Mouse (Mus musculus) hindbrain, embryonic 14.5 days (tissue): ENCODE results near the gene Sapcd1. TPM values are rescaled to one million over a fixed set of nuclear protein-coding genes. Genes with fewer than 3 reads are reported as not detected.
A peak's percentile ranks its signal among the peaks of the same experiment; 100 is the strongest.

ENCODE experiments used
- ATAC-seq: fragments of 200-750 bp; cut with Nextera tagmentation; 2 replicates; pipeline ENCODE4 v1.8.0; 2017; ENCODE audit warnings: moderate number of reproducible peaks, mild to moderate bottlenecking, moderate TSS enrichment, moderate library complexity; ENCODE audit not compliant: low FRiP score
- DNase-seq: peaks from one replicate; pipeline ENCODE4 v3.0.0-alpha.2; 2015; ENCODE audit warnings: low spot score
- H3K27ac ChIP-seq: fragments of 300-500 bp; sonication (generic); 2 replicates; pipeline ENCODE4 v1.5.1; 2014; ENCODE audit warnings: mild to moderate bottlenecking, moderate library complexity
- H3K27me3 ChIP-seq: fragments of 300-500 bp; sonication (generic); 2 replicates; pipeline ENCODE4 v1.6.1; 2014; ENCODE audit warnings: mild to moderate bottlenecking, low read length, mixed read lengths; ENCODE audit not compliant: control insufficient read depth, insufficient read depth
- H3K36me3 ChIP-seq: fragments of 300-500 bp; sonication (generic); replicated peaks from 2 replicates; pipeline ENCODE4 v1.6.1; 2014; ENCODE audit not compliant: control insufficient read depth, insufficient read depth
- H3K4me1 ChIP-seq: fragments of 300-500 bp; sonication (generic); replicated peaks from 2 replicates; pipeline ENCODE4 v1.6.1; 2014; ENCODE audit warnings: antibody characterized with exemption, low read length, mixed read lengths; ENCODE audit not compliant: control insufficient read depth, insufficient read depth
- H3K4me2 ChIP-seq: fragments of 300-500 bp; sonication (generic); replicated peaks from 2 replicates; pipeline ENCODE4 v1.6.1; 2014; ENCODE audit warnings: mild to moderate bottlenecking, moderate library complexity
- H3K4me3 ChIP-seq: fragments of 300-500 bp; sonication (generic); replicated peaks from 2 replicates; pipeline ENCODE4 v1.5.1; 2014; ENCODE audit warnings: mild to moderate bottlenecking, low read length
- H3K9ac ChIP-seq: fragments of 300-500 bp; sonication (generic); 2 replicates; pipeline ENCODE4 v1.6.1; 2014
- H3K9me3 ChIP-seq: fragments of 300-500 bp; sonication (generic); 2 replicates; pipeline ENCODE4 v1.6.1; 2016; ENCODE audit warnings: low read length; ENCODE audit not compliant: control insufficient read depth
- WGBS: fragments of 180-500 bp; shearing (Covaris S2); extraction: QIAGEN DNeasy Blood & Tissue Kit; methylation state at CpG from one replicate; pipeline ENCODE4 v1.1.7; 2014; 5-methylcytosine and 5-hydroxymethylcytosine counted together
- polyA plus RNA-seq: library from polyadenylated mRNA; unstranded; fragments of >200 nt; fragmentation: Nextera tagmentation; extraction: Ambion mirVana; gene quantifications from 2 replicates; pipeline ENCODE4 v1.2.1, GENCODE M21; 2014

The Sapcd1 gene
- polyA plus RNA-seq: 1.4 and 1.7 TPM in 2 replicates

DNA sequence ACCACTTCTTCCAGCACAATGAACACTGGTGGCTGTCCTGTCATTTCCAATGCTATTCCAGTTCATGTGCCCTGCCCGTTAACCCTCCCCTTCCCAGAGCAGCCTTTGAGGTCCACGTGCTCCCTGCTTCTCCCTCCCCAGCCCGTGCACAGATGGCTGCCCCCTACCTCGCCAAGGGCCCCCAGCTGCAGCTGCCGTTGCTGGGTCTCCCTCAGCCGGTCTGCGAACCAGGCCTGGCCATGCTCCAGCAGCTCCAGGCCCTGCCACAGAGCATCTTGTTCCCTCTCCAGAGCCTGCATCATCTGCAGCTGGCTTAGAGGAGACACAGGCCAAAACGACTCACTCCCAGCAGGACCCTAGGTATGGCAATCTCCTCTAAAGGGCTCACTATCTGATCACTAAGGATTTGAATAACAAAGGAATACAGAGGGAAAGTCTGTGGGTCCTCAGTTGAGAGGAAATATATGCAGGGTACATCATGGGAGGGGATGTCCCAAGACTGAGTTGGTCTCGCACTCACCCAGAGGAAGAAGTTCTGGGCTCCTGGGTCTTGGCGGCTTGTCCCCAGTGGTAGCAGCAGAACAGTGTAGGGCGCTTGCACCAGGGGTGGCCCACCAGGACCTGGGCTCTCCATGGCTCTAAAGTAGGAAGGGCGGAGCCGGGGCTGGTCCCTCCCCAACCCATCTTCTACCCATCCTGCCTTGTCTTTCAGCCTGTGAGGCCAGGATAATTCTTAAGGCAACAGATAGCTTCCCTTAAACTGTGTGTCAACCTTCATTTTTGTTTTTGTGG, at the start of gene Sapcd1:
Sapcd1 (minus strand) TSS at position 740 of the 792 bp plus-strand sequence.
- WGBS: 24% methylated on average over 13 of the region's 13 CpGs
- no peaks in the 10 kb centered on the region for H3K27me3 ChIP-seq
- H3K4me3 ChIP-seq: no peak within 1 kb of the TSS
- peak; percentile 51; the same call in 1 of the 2 replicates for ATAC-seq
- no peak within 1 kb of the TSS for H3K9ac ChIP-seq
- H3K4me2 ChIP-seq: 0 out of 2 replicates have a peak within 1 kb of the TSS, but pooled peaks have one; percentile 2
- H3K36me3 ChIP-seq: no peaks in the 10 kb centered on the region
- H3K27ac ChIP-seq: peak within 1 kb of the TSS; percentile 54
- DNase-seq: peak; percentile 35
- H3K9me3 ChIP-seq: no peaks in the 10 kb centered on the region
- peaks cover 7% of the 10 kb centered on the region for H3K4me1 ChIP-seq

DNA sequence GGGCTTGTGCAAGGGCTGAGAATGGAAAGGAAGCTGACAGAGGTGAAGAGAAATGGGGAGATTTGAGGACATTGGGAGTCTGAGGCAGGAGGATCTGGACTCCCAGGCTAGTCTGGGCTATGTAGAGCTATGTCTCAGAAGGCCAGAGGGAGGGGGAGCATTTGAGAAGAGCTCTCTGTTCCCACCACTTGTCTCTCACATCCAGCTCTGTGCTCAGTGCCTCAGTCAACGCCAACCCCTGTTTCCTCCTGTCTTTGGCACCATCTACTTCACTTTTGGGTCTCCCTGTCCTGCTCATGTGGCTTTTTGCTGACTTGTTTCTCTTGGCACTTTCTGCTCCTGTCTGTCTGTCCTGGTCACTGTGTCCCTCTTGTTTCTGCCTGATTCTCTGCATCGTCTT, 49.5 kb upstream of the Sapcd1 start:
- H3K4me1 ChIP-seq: 0 out of 2 replicates have a peak, but pooled peaks cover 5% of the 10 kb centered on the region
- no peaks in the 10 kb centered on the region for H3K9me3 ChIP-seq
- no peaks in the 10 kb centered on the region for H3K36me3 ChIP-seq
- ATAC-seq (no peak), DNase-seq (no peak)
- WGBS: 67% methylated on average over 2 of the region's 2 CpGs
- H3K27me3 ChIP-seq: no peaks in the 10 kb centered on the region
- no peak overlapping the region for H3K27ac ChIP-seq
- no peak overlapping the region for H3K9ac ChIP-seq
- peak overlapping the region; percentile 38 for H3K4me2 ChIP-seq
- H3K4me3 ChIP-seq: 0 out of 2 replicates have a peak overlapping the region, but pooled peaks have one; percentile 6

DNA sequence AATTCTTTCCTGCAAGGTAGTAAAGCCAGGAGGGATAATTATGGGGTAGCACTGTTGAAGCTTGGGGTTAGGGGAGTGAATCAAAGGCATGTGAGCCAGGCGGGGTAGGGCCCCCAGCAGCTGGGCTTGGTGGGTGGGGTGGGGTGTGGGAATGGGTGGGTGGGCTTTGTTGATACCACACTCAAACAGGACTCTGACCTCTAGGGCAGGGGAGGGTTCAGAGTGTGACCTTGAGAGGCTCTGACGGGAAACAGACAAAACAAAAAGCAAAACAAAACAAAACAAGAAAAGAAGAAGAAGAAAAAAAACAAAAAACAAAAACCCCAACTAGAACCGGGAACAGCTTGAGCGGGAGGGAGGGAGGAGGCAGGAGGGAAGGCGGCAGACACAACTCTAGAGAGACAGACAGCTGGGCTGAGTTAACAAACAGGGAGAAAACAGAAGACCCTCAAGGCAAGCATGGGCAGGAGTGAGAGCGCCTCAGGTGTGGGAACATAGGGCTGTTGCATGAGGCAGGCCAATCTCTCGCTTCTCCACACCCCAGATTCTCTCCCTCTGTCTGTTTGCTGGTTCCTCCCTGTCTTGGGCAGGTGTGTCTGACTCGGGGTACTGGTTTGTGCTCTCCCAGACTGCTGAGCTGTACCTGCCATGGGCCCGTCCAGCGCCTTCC, 48.8 kb upstream of the Sapcd1 start, which contains the start of gene Ly6g6e:
Ly6g6e (plus strand) TSS at position 396 of the 670 bp plus-strand sequence.
- Histone ChIP-seq H3K4me1 (0 out of 2 replicates have a peak, but pooled peaks cover 5% of the 10 kb centered on the region), H3K36me3 (no peaks in the 10 kb centered on the region), H3K9ac (no peak within 1 kb of the TSS; the same call in 1 of the 2 replicates), H3K27me3 (no peaks in the 10 kb centered on the region), H3K9me3 (no peaks in the 10 kb centered on the region), H3K27ac (no peak within 1 kb of the TSS), H3K4me2 (peak within 1 kb of the TSS; percentile 38), H3K4me3 (peak within 1 kb of the TSS; percentile 6; the same call in 1 of the 2 replicates)
- ATAC-seq: no peak
- no peak for DNase-seq
- WGBS: 42% methylated on average over 10 of the region's 10 CpGs

DNA sequence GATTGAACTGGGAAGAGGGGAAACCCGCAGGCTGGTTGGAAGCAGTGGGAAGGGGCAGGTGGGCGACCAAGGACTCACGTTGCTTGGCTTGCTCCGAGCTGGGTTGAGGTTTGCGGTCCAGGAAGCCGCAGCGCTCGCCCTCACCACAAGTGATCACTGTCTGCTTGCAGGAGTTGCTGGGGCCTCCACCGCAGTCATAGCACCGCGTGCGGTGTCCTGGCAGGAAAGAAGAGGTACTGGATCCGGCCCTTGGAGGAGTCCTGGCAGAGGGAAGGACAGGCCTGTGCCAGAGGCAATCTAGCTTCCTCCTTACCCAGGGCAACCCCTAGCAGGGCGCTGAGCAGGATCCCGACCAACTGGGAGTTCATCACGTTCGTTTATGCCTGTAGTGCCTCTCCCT, 46.3 kb upstream of the Sapcd1 start:
- H3K27ac ChIP-seq: no peak overlapping the region
- DNase-seq (no peak), ATAC-seq (no peak)
- H3K4me1 ChIP-seq: 0 out of 2 replicates have a peak, but pooled peaks cover 5% of the 10 kb centered on the region
- H3K4me2 ChIP-seq: no peak overlapping the region
- WGBS: 57% methylated on average over 17 of the region's 17 CpGs
- H3K9ac ChIP-seq: no peak overlapping the region
- H3K4me3 ChIP-seq: no peak overlapping the region
- H3K36me3 ChIP-seq: no peaks in the 10 kb centered on the region
- no peaks in the 10 kb centered on the region for H3K9me3 ChIP-seq
- no peaks in the 10 kb centered on the region for H3K27me3 ChIP-seq

DNA sequence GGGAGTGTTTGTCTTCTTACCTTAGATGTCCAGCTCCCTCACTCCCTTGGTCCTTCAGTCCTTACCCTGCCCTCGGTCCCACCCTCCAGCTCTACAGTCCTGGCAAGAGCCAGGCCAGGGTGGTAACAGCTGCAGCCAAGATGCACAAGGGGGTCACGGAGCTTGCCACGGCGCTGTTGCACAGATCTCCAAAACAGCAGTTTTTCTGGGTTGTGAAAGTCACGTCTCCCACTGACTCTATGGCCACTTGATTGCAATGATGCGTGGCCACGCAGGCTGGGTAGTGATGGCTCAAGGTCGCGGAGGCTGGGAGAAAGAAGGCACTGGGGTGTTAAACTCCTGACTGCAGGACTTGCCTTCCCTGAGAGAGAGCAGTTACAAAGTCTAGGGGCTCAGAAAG, 43.6 kb upstream of the Sapcd1 start:
- no peak overlapping the region for H3K4me3 ChIP-seq
- WGBS: 85% methylated on average over 9 of the region's 9 CpGs
- H3K9ac ChIP-seq: no peak overlapping the region
- no peak overlapping the region for H3K27ac ChIP-seq
- peaks cover 8% of the 10 kb centered on the region for H3K27me3 ChIP-seq
- no peak overlapping the region for H3K4me2 ChIP-seq
- ATAC-seq (no peak), DNase-seq (no peak)
- H3K9me3 ChIP-seq: no peaks in the 10 kb centered on the region
- H3K4me1 ChIP-seq: no peaks in the 10 kb centered on the region
- no peaks in the 10 kb centered on the region for H3K36me3 ChIP-seq

DNA sequence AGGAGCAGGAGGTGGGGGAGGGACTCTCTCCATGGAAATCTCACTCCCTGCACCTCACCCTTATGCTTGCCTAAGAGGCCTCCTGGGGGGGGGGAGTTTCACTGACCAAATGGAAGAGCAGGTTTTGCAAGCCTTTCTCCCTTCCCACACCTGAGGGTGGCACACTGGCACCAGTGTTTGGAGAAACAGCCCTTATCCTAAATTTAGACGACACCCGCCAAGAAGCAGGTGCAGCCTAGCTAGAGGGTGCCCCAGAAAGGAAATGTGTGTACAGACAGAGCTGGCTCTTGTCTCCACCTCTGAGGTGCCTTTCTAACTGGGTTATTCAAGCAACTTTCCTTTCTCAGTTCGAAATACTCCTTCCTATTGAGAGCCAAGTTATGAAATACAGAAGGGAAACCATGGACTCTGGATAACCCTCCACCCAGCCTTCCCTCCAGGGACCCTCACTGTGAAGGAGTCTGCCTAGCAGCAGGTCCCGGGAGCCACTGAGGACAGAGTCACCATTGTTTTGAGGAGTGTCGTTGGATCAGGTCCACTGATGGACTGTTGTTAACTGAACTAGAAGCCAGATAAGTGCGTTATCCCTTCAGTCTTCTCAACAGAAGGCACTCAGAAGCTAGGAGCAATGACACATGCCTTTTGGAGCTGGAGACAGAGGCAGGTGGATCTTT, 42.9 kb upstream of the Sapcd1 start:
- no peaks in the 10 kb centered on the region for H3K4me1 ChIP-seq
- no peak overlapping the region for H3K27ac ChIP-seq
- no peaks in the 10 kb centered on the region for H3K9me3 ChIP-seq
- no peaks in the 10 kb centered on the region for H3K36me3 ChIP-seq
- DNase-seq (no peak), ATAC-seq (no peak)
- no peak overlapping the region for H3K4me2 ChIP-seq
- WGBS: 70% methylated on average over 6 of the region's 6 CpGs
- no peak overlapping the region for H3K4me3 ChIP-seq
- H3K27me3 ChIP-seq: peaks cover 15% of the 10 kb centered on the region
- no peak overlapping the region for H3K9ac ChIP-seq

DNA sequence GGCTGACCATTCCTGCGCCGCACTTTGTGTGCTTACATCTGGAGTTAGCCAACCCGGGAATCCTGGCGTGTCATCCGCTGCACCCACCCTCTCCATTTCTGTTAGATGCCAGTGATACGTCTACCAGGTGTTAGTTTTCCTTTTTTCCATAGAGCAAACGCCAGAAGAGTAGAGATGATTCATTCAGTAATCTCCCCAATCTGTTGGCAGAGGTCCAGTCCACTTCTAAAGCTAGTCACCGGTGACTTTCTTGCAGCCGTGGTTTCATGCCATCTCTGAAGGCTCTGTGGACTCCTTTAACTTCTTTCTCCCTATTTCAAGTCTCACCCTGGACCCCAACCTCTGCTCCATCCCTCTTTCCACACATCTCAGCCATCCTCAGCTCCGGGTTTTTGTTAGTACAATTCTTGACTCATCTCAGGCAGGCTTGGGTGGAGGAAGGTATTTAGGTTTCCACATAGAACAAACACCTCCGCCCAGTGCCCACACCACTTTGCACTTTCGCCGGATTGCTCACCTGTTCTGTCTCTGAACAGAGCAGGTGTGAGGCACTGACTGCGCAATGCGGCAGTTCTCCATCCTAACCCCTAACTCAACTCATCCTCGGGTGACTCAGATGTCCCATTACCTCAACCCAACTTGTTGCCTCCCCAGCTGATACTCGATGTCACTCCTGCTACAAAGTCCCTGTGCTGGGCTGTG, 40.5 kb upstream of the Sapcd1 start:
- Histone ChIP-seq H3K27ac (no peak overlapping the region), H3K9ac (no peak overlapping the region), H3K9me3 (no peaks in the 10 kb centered on the region), H3K36me3 (peaks cover 3% of the 10 kb centered on the region; the same call in 1 of the 2 replicates), H3K4me2 (no peak overlapping the region), H3K27me3 (peaks cover 35% of the 10 kb centered on the region), H3K4me1 (peaks cover 5% of the 10 kb centered on the region), H3K4me3 (no peak overlapping the region)
- ATAC-seq (no peak), DNase-seq (no peak)
- WGBS: 87% methylated on average over 17 of the region's 17 CpGs

DNA sequence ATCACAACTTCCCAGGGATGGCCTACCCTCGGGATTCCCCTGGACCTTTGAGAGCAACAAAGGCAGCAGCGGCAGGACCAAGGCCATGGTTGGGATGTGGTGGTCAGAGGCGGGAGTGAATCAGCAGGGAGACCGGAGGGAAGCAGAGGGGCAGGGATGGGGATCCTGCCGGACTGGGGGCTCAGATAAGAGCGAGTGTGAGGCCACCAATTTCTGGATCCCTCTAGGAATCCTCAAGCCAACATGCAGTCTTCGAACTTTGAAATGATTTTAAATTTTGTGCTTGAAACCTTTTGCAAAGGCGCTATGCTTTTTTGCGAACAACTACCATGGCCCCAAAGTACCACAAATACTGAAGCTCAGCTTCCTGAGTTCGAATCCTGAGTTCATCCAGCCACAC, 38.3 kb upstream of the Sapcd1 start, which contains the start of gene Mpig6b:
Mpig6b (minus strand) TSS at position 101 of the 400 bp plus-strand sequence.
- Histone ChIP-seq H3K27me3 (peaks cover 35% of the 10 kb centered on the region), H3K4me3 (peak within 1 kb of the TSS; percentile 20), H3K4me2 (peak within 1 kb of the TSS; percentile 45), H3K9me3 (no peaks in the 10 kb centered on the region), H3K4me1 (peaks cover 5% of the 10 kb centered on the region), H3K36me3 (peaks cover 24% of the 10 kb centered on the region), H3K27ac (no peak within 1 kb of the TSS), H3K9ac (peak within 1 kb of the TSS; percentile 26; the same call in 1 of the 2 replicates)
- 46% methylated on average over 10 of the region's 10 CpGs for WGBS
- DNase-seq: no peak
- ATAC-seq: no peak
